Mouse (Mus musculus) ovary, adult 18-20 months (tissue): Measurements from ENCODE around the gene Gm49380.

Experiments
- DNase-seq: peaks from one replicate; pipeline ENCODE4 v3.0.0; 2022; ENCODE audit warnings: low spot score, mixed read lengths

Gm49380 gene

DNA sequence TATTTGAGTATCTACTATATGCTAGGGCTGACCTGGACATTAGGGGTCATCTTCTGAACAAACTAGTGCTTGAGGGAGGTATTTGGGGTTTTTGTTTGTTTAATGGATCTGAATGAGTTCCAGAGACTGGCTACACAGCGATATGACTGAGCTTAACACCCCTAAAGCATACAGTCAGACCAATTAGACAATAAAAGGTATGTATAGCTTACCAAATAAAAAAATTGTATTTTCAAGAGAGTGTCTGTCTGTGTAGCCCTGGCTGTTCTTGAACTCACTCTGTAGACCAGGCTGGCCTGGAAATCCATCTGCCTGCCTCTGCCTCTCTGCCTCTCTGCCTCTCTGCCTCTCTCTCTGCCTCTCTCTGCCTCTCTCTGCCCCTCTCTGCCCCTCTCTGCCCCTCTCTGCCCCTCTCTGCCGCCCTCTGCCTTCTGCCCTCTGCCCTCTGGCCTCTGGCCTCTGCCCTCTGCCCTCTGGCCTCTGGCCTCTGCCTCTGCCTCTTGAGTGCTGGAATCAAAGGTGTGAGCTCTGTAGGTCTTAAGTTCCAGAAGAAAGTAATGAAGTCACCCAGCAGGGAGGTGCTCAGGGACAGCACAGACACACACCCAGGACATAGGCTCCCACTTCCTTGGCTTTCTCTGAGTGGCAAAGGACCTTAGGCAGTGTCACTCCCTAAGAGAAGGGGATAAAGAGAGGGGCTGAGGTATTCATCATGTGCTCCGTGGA lies 68.0 kb downstream of the Gm49380 start:
- no peak for DNase-seq

GRCm38 (mm10) chr9:44044426-44045157 lies 68.7 kb downstream of the Gm49380 start:
- no peak for DNase-seq

GRCm38 (mm10) chr9:44043708-44044425 lies 69.4 kb downstream of the Gm49380 start:
- DNase-seq, result no peak

DNA sequence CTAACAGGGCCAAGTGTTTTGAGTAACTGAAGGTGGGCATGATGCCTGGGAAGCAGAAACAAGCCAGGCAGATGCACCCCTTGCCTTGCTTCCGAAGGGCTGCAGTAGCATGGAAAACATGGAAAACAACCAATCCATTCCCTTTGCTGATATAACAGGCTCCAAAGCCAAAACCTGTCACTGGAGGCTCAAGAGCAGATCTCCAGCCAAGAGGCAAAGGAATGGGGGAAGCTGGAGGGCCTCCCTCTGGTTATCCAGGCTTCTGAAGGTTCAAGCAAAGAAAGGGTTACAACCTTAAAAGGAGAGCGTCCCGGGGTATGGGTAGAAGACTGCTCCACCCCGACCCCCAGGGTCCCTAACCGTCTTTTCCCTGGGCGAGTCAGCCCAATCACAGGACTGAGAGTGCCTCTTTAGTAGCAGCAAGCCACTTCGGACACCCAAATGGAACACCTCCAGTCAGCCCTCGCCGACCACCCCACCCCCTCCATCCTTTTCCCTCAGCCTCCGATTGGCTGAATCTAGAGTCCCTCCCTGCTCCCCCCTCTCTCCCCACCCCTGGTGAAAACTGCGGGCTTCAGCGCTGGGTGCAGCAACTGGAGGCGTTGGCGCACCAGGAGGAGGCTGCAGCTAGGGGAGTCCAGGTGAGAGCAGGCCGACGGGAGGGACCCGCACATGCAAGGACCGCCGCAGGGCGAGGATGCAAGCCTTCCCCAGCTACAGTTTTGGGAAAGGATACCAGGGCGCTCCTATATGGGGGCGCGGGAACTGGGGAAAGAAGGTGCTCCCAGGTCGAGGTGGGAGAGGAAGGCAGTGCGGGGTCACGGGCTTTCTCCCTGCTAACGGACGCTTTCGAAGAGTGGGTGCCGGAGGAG lies 70.2 kb downstream of the Gm49380 start, which contains the start of gene Thy1:
Thy1 (plus strand) TSS at position 549 of the 872 bp plus-strand sequence.
- no peak for DNase-seq

DNA sequence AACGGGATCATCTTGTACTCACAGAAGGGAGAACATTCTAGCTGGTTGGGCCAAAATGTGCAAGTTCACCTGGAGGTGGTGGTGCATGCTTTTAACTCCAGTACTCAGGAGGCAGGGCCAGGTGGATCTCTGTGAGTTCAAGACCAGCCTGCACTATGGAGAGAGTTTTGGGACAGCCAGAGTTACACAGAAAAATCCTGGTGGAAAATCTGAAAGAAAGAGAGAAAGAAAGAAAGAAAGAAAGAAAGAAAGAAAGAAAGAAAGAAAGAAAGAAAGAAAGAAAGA lies 71.0 kb downstream of the Gm49380 start:
- DNase-seq, result no peak

DNA sequence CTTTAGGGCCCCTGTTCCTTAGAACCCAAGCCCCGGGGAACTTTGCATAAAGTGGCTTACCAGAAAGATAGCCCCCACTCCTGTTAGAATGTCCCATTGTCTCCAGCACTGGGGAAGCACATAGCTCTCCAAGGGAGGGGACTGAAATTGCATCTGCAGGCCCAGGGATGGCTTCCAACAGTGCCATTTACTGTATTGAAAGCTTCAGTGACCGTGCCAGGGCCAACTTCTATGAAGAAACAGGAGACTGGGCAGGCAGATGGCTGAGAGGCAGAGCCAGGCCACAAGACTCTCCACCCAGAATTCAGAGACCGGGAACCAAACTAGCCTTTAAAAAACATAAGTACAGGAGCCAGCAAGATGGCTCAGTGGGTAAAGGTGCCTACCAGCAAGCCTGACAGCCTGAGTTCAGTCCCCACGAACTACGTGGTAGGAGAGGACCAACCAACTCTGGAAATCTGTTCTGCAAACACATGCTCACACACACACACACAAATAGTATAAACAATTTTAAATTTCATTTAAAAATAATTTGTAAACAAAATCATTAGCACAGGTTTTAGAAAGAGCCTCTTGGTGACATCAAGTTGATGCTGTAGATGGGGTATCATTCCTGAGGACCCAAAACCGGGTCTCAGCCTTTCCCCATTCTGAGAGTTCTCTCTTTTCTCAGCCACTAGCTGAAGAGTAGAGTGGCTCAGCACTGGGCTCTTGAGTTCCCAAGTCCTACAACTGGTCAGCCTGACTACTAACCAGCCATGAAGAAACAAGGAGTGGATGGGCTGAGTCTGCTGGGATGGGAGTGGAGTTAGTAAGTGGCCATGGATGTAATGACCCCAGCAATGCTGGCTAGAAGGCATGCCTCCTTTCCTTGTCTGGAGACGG lies 71.5 kb downstream of the Gm49380 start:
- no peak for DNase-seq

DNA sequence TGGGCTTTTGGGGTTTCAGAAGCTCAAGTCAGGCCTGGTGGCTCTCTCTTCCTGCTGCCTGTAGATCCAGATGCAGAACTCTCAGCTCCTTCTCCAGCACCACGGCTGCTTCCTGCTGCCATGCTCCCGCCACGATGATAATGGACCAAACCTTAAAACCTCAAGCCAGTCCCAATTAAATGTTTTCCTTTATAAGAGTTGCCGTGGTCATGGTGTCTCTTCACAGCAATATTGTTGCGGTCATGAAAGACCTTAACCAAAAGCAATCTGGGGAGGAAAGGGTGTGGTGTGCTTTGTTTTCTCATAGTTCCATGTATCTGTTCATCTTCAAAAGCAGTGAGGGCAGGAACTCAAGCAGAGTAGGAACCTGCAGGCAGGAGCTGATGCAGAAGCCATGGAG lies 76.2 kb downstream of the Gm49380 start:
- no peak for DNase-seq

GRCm38 (mm10) chr9:44033957-44034727 lies 79.2 kb downstream of the Gm49380 start:
- DNase-seq, result no peak

DNA sequence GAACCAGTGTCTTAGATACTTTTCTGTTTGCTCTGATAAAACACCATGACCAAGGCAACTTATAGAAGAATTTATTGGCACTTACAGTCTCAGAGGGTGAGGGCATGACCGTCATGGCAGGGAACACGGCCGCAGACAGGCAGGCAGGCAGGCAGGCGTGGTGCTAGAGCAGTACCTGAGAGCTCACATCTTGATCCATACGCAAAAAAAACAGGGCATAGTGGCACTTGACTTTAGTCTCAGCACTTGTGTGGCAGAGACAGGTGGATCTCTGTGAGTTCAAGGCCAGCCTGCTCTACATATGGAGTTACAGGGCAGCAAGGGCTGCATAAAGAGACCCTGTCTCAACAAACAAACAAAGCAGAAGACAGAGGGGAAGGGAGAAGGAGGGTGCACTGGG lies 80.0 kb downstream of the Gm49380 start:
- DNase-seq, result no peak

GRCm38 (mm10) chr9:44031946-44032345 lies 81.4 kb downstream of the Gm49380 start:
- no peak for DNase-seq

GRCm38 (mm10) chr9:44031079-44031478 lies 82.2 kb downstream of the Gm49380 start:
- no peak for DNase-seq

GRCm38 (mm10) chr9:44030646-44031045 lies 82.7 kb downstream of the Gm49380 start:
- DNase-seq, result no peak

DNA sequence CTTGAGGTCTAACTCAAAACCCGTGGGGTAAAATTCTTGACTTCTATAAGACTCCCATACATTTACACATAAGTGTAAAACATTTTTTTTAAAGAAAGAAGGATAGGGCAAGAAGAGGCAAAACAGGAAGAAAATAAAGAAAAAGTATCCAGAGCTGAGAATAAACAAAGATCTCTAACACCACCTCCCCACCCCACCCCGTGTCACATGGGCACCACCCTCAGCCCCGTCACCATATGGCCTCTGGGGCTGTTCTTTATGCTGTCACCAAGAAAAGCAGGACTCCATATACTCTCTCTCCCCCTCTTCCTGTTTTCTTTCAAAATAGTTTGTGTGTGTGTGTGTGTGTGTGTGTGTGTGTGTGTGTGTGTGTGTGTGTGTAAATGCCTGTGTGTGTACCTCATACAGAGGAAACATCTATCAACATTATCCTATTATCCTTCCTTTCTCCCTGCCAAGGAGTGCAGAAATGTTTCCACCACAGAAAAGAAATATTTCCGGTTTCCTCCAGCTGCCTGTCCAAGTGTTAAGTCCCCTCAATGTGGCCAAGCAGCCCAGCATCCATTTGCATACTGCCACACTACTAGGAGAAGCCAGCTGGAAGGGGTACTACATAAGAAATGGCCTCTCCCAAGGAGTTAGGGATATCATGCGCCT lies 83.6 kb downstream of the Gm49380 start:
- DNase-seq, result no peak

DNA sequence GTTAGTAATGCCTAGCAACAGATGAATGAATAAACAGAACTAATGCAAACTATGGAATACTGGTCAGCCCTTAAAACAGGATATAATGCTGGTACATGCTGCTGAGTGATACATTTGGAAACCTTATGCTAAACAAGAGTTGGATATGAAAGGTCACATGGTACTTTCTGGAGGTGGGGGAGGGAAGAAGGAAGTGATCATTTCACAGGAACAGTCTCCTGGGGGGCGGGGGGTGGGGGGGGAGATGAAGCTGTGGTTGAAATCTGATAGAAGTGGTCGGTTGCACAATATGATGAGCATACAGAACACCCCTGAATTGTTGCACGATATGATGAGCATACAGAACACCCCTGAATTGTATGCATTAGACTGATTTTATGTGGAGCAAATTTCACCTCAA lies 89.2 kb downstream of the Gm49380 start:
- no peak for DNase-seq

DNA sequence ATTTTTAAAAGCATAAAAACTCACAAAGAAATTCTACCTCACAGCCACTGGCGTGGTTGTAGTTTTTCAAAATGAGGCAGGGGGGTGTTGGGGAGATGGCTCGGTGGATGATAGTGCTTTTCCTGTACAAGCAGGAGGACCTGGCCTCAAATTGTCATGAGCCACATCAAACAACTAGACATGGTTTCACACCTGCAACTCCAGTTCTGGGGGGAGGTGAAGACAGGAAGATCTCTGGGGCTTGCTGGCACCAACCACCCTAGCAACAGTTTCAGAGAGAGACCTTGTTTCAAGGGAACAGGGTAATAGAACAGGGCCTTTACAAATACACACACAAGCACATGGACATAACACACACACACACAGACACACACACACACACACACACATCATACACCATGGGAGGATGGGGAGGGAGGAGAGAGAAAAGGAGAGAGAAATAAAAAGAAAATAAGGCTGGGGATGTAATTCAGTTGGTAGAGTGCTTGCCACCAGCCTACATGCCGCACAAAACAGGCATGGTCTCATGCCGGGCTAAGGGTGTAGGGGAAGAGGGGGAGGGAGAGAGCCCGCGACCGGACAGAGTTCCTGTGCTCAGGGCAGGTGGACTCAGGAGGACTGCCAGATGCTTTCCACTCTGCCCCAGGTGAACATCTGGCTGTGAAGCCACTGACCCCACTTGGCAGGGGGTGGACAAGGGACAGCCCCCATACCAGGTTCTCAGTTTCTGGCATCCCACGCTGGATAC lies 91.0 kb downstream of the Gm49380 start:
- no peak for DNase-seq

DNA sequence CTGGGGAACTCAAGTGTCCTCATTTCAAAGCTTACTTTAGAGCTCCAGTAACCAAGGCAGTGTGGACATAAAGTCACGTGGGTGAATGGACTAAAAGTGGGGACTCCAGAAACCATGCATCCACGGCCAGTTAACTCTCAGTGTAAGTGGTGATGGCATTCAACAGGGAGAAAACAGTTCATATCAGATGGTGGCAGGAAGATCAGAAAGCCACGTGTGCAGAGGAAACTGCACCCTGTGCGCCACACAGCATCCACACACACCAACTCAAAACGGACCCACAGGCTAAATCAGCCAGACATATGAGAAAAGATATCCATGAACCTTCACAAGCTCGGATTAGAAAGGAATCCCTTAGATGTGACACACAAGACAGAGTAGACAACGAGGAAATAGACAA lies 93.3 kb downstream of the Gm49380 start:
- no peak for DNase-seq

DNA sequence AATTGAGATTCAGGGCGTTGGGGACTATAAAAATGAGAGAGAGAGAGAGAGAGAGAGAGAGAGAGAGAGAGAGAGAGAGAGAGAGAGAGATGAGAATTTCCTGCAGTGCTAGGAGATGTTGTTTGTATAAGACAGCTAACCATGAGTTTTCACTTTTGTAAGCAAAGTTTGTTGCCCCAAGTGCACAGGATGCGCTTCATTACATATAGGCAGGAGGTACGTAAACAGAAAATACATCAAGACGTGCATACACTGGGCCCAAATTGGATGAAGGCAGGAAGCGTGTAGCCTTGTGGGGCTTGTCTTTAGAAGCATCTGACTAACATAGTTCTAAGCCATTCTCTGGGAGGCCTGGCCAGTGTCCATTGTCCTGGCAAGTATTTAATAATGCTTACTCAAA lies 95.5 kb downstream of the Gm49380 start:
- no peak for DNase-seq
